Mouse (Mus musculus) embryo, embryonic 10.5 days (tissue): ENCODE data around the gene Trp63.
A peak's percentile ranks its signal among the peaks of the same experiment; 100 is the strongest.
"Not testable (repeated sequence)": the region's sequence is repeated elsewhere in the genome, so short reads cannot be mapped to it uniquely, and the experiment has no call there.

Experiments used
- DNase-seq: peaks from one replicate; pipeline ENCODE4 v3.0.0-alpha.2; 2015; ENCODE audit warnings: low spot score

Gene Trp63

GRCm38 (mm10) chr16:25683531-25684248, at the start of gene Trp63:
Gene Trp63, plus strand, starts transcription at chr16:25683763.
- DNase-seq: no peak

GRCm38 (mm10) chr16:25644716-25645115, 38.8 kb upstream of the Trp63 start:
- DNase-seq: not testable (repeated sequence)

GRCm38 (mm10) chr16:25660510-25661235, 22.9 kb upstream of the Trp63 start:
- DNase-seq: no peak

GRCm38 (mm10) chr16:25663116-25663515, 20.4 kb upstream of the Trp63 start:
- no peak for DNase-seq

GRCm38 (mm10) chr16:25673861-25674440, 9.6 kb upstream of the Trp63 start:
- DNase-seq: no peak

- DNase-seq: no peak
Observed at GRCm38 (mm10) chr16:25680369-25680768, 3.2 kb upstream of the Trp63 start.

- DNase-seq: no peak
Observed at GRCm38 (mm10) chr16:25682533-25682932, 1.0 kb upstream of the Trp63 start.

GRCm38 (mm10) chr16:25684572-25684971, 1.0 kb downstream of the Trp63 start:
- no peak for DNase-seq

GRCm38 (mm10) chr16:25690612-25691011, 7.0 kb downstream of the Trp63 start:
- peak; percentile 29 for DNase-seq

- DNase-seq: no peak
Observed at GRCm38 (mm10) chr16:25701252-25701651, 17.7 kb downstream of the Trp63 start.

GRCm38 (mm10) chr16:25706260-25706659, 22.7 kb downstream of the Trp63 start:
- DNase-seq: no peak

GRCm38 (mm10) chr16:25715790-25716189, 32.2 kb downstream of the Trp63 start:
- no peak for DNase-seq

GRCm38 (mm10) chr16:25723131-25723530, 39.6 kb downstream of the Trp63 start:
- DNase-seq: no peak

- DNase-seq: no peak
Observed at GRCm38 (mm10) chr16:25727001-25727400, 43.4 kb downstream of the Trp63 start.

GRCm38 (mm10) chr16:25727957-25728506, 44.5 kb downstream of the Trp63 start:
- peak; percentile 6 for DNase-seq

GRCm38 (mm10) chr16:25736912-25737311, 53.3 kb downstream of the Trp63 start:
- no peak for DNase-seq

- peak; percentile 51 for DNase-seq
Observed at GRCm38 (mm10) chr16:25737623-25738050, 54.1 kb downstream of the Trp63 start.

- peak; percentile 53 for DNase-seq
Observed at GRCm38 (mm10) chr16:25746807-25747206, 63.2 kb downstream of the Trp63 start.

GRCm38 (mm10) chr16:25751866-25752265, 68.3 kb downstream of the Trp63 start:
- DNase-seq: no peak

GRCm38 (mm10) chr16:25758108-25758507, 74.5 kb downstream of the Trp63 start:
- DNase-seq: no peak

- no peak for DNase-seq
Observed at GRCm38 (mm10) chr16:25765549-25765948, 82.0 kb downstream of the Trp63 start.

GRCm38 (mm10) chr16:25774611-25775010, 91.0 kb downstream of the Trp63 start:
- no peak for DNase-seq

- DNase-seq: no peak
Observed at GRCm38 (mm10) chr16:25777501-25777900, 93.9 kb downstream of the Trp63 start.
